Mouse (Mus musculus) cerebellum, adult 9-11 months (tissue): ENCODE data around the gene Nox3.

ENCODE experiments used
- DNase-seq: peaks from one replicate; pipeline ENCODE4 v3.0.0; 2022

Nox3 gene

DNA sequence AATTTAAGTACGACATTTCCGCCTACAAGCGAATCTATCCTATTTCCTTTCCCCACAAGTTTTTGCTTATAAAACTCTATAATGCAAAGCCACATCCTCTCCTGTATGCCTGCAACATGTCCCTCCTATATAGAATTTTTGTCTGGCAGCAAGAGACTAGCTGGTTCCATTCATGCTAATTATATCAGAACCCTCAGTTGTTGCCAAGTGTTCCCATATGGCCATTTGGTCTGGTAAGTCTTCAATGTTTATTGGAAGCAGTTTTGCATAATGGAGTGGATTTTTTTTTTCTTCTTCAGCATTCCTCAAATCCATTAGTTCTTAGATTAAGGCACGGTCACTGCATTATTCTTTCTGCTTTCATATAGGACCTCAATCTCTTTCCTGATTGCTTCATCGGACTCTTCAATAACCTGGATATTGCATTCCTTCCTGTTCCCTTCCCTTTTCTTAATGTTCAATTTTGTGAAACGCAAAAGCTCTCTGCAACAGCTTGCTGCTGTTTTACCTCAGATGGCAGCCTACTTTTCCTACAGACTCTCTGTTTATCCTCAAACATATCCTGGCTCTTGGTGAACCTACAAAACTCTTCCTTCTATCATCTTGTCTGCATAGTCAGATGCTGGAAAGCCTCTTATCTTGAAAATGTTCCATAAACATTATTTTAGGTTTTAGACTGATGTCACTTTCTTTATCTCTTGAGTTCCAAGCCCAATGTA lies 92.9 kb downstream of the Nox3 start:
- DNase-seq = peak; percentile 32

DNA sequence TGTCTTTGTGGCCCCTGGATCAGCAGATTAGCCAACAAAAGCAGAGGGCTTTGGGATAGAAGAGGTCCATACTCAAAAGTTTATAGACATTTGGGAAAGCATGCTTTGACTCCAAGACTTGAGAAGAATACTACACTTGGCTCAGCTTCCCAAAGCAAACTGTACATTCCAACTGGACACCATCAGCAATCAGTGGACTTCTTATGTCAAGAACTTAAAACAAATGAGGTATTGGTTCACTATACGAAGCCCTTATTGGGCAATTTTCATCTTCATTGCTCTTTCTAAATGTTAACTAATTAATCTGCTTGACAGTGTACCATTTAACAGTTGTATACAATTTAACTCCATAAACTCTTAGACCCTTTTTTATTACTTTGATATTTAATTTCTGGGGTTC lies 97.7 kb downstream of the Nox3 start:
- DNase-seq = no peak

DNA sequence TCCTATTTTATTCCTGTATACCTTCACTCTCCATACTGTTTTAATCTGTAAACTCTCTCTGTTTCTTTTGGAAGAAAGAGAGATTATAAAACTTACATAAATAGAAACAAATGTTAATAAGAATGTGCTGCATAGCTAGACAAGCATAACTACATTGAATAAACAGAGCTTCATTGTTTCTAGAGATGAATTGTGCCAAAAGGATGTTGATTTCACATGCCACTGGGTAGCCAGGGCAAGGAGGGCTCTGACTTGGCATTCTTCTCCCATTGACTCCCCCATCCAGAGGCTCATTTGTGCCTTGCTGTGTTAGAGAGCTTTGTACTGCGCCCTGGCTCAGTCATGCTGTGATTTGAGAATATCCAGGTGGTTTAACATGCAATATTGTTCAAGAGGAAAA lies 98.2 kb downstream of the Nox3 start:
- no peak for DNase-seq

DNA sequence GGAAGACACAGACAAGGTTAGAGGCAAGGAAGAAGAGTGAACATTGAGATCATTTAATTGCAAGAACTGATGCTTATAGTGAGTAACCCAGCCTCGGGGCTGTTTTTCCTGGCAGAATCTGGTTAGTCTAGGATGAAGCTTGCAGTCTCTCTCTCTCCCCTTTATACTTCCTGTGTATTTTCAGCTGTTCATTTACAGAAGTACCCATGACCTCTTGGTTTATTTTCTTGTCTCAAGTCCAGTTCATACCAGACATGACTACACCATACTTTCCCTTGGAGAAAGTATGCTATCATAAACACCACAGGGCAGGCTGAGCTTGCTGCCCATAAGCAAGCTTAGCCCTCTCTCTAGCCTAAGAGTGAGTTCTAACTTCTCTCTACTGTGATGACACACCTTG lies 98.9 kb downstream of the Nox3 start:
- DNase-seq = no peak
